Mouse (Mus musculus) hindbrain, embryonic 16.5 days (tissue): ENCODE measurements around the gene Tet3. TPM values are rescaled to one million over a fixed set of nuclear protein-coding genes. Genes with fewer than 3 reads are reported as not detected.

Source experiments
- ATAC-seq: fragments of 200-750 bp; cut with Nextera tagmentation; 2 replicates; pipeline ENCODE4 v1.8.0; 2017; ENCODE audit warnings: moderate TSS enrichment, moderate library complexity
- H3K27ac ChIP-seq: fragments of 300-500 bp; sonication (generic); 2 replicates; pipeline ENCODE4 v1.5.1; 2014; ENCODE audit warnings: low read depth, mild to moderate bottlenecking, control low read depth, low read length, moderate library complexity
- H3K27me3 ChIP-seq: fragments of 300-500 bp; sonication (generic); replicated peaks from 2 replicates; pipeline ENCODE4 v1.6.1; 2014; ENCODE audit warnings: low read length; ENCODE audit not compliant: control insufficient read depth, insufficient read depth
- H3K36me3 ChIP-seq: fragments of 300-500 bp; sonication (generic); 2 replicates; pipeline ENCODE4 v1.6.1; 2014; ENCODE audit warnings: mild to moderate bottlenecking, low read length, moderate library complexity, mixed read lengths; ENCODE audit not compliant: control insufficient read depth, insufficient read depth
- H3K4me1 ChIP-seq: fragments of 300-500 bp; sonication (generic); 2 replicates; pipeline ENCODE4 v1.6.1; 2014; ENCODE audit warnings: low read depth, low read length; ENCODE audit not compliant: control insufficient read depth, insufficient read depth
- H3K4me2 ChIP-seq: fragments of 300-500 bp; sonication (generic); 2 replicates; pipeline ENCODE4 v1.6.1; 2014; ENCODE audit warnings: mild to moderate bottlenecking, low read length, control low read depth, moderate library complexity
- H3K4me3 ChIP-seq: fragments of 300-500 bp; sonication (generic); 2 replicates; pipeline ENCODE4 v1.5.1; 2014; ENCODE audit warnings: mild to moderate bottlenecking, low read length, control low read depth, moderate library complexity
- H3K9ac ChIP-seq: fragments of 300-500 bp; sonication (generic); 2 replicates; pipeline ENCODE4 v1.6.1; 2014; ENCODE audit warnings: low read depth, mild to moderate bottlenecking, control low read depth, low read length, moderate library complexity
- H3K9me3 ChIP-seq: fragments of 300-500 bp; sonication (generic); 2 replicates; pipeline ENCODE4 v1.6.1; 2014; ENCODE audit warnings: mild to moderate bottlenecking, low read length, moderate library complexity; ENCODE audit not compliant: control insufficient read depth
- WGBS: fragments of 180-500 bp; shearing (Covaris S2); extraction: QIAGEN DNeasy Blood & Tissue Kit; methylation state at CpG from one replicate; pipeline ENCODE4 v1.1.7; 2014; 5-methylcytosine and 5-hydroxymethylcytosine counted together
- microRNA-seq: library from miRNA; unstranded; fragments of <30 nt; microRNA quantifications from one replicate; pipeline ENCODE4, GENCODE M21; 2017
- polyA plus RNA-seq: library from polyadenylated mRNA; unstranded; fragments of >200 nt; fragmentation: Nextera tagmentation; extraction: Ambion mirVana; gene quantifications from 2 replicates; pipeline ENCODE4 v1.2.1, GENCODE M21; 2015

The Tet3 gene
- polyA plus RNA-seq, 1 experiment from 2014 or later, result 51.4 TPM

- Histone ChIP-seq H3K27ac (no peak overlapping the region), H3K36me3 (no peaks in the 10 kb centered on the region), H3K4me1 (peaks cover 6% of the 10 kb centered on the region), H3K27me3 (no peaks in the 10 kb centered on the region), H3K4me2 (no peak overlapping the region), H3K9ac (no peak overlapping the region), H3K4me3 (no peak overlapping the region), H3K9me3 (no peaks in the 10 kb centered on the region)
- no peak for ATAC-seq
- WGBS, result 50% methylated on average over 1 of the region's 1 CpGs
Measured at GRCm38 (mm10) chr6:83321927-83322326, 137.0 kb downstream of the Tet3 start.

- Histone ChIP-seq H3K27ac (peak overlapping the region; percentile 79), H3K4me3 (peak overlapping the region; percentile 99), H3K4me1 (peaks cover 14% of the 10 kb centered on the region), H3K36me3 (no peaks in the 10 kb centered on the region), H3K9me3 (no peaks in the 10 kb centered on the region), H3K27me3 (no peaks in the 10 kb centered on the region), H3K9ac (peak overlapping the region; percentile 91), H3K4me2 (peak overlapping the region; percentile 89)
- under 1% methylated on average over 52 of the region's 52 CpGs for WGBS
- peak; percentile 99 for ATAC-seq
Measured at GRCm38 (mm10) chr6:83317108-83317741, 141.7 kb downstream of the Tet3 start.

- H3K9ac ChIP-seq, result no peak overlapping the region
- 7% methylated on average over 10 of the region's 10 CpGs for WGBS
- peak overlapping the region; percentile 99 for H3K4me3 ChIP-seq
- peaks cover 9% of the 10 kb centered on the region; the same call in 1 of the 2 replicates for H3K36me3 ChIP-seq
- no peaks in the 10 kb centered on the region for H3K9me3 ChIP-seq
- no peak for ATAC-seq
- no peak overlapping the region for H3K27ac ChIP-seq
- H3K4me1 ChIP-seq, result peaks cover 14% of the 10 kb centered on the region
- H3K4me2 ChIP-seq, result peak overlapping the region; percentile 89
- H3K27me3 ChIP-seq, result no peaks in the 10 kb centered on the region
Measured at GRCm38 (mm10) chr6:83316022-83316421, 142.9 kb downstream of the Tet3 start.

- Histone ChIP-seq H3K4me2 (no peak overlapping the region), H3K9me3 (no peaks in the 10 kb centered on the region), H3K4me1 (peaks cover 14% of the 10 kb centered on the region), H3K27me3 (no peaks in the 10 kb centered on the region), H3K27ac (no peak overlapping the region), H3K9ac (no peak overlapping the region), H3K4me3 (no peak overlapping the region), H3K36me3 (peaks cover 11% of the 10 kb centered on the region)
- ATAC-seq, result no peak
Measured at GRCm38 (mm10) chr6:83315293-83315692, 143.6 kb downstream of the Tet3 start.

GRCm38 (mm10) chr6:83312514-83312913 lies 146.4 kb downstream of the Tet3 start:
- no peak for ATAC-seq
- H3K9me3 ChIP-seq, result no peaks in the 10 kb centered on the region
- H3K27ac ChIP-seq, result no peak overlapping the region
- H3K4me2 ChIP-seq, result no peak overlapping the region
- peaks cover 14% of the 10 kb centered on the region for H3K36me3 ChIP-seq
- peaks cover 14% of the 10 kb centered on the region for H3K4me1 ChIP-seq
- H3K4me3 ChIP-seq, result no peak overlapping the region
- H3K9ac ChIP-seq, result no peak overlapping the region
- no peaks in the 10 kb centered on the region for H3K27me3 ChIP-seq
- 91% methylated on average over 8 of the region's 8 CpGs for WGBS

Small RNA genes lying within 50 kb of the gene (microRNA-seq; reads per million reads assigned to microRNA genes)
- not detected for gene Mir6374

Other genes with a start within 250 kb of the Tet3 start
- gene Slc4a5, start 239.3 kb downstream of the Tet3 start, polyA plus RNA-seq, result 2.5 and 2.8 TPM in 2 replicates
- gene Mthfd2, start 133.2 kb downstream of the Tet3 start, polyA plus RNA-seq, result 33.4 and 34.3 TPM in 2 replicates
- gene Mob1a, start 133.1 kb downstream of the Tet3 start, polyA plus RNA-seq, result 19.4 and 23.9 TPM in 2 replicates
- gene Bola3, start 109.9 kb downstream of the Tet3 start, polyA plus RNA-seq, result 55.8 and 64.3 TPM in 2 replicates
- 68.0 and 69.6 TPM in 2 replicates for gene Dguok, start 47.9 kb upstream of the Tet3 start, polyA plus RNA-seq
- 3.4 and 3.5 TPM in 2 replicates for gene Actg2, start 77.2 kb upstream of the Tet3 start, polyA plus RNA-seq
- gene Stambp, start 113.6 kb upstream of the Tet3 start, polyA plus RNA-seq, result 61.3 and 62.8 TPM in 2 replicates
- not detected in 2 replicates for gene Clec4f, start 197.1 kb upstream of the Tet3 start, polyA plus RNA-seq
- not detected in 2 replicates for gene Cd207, start 218.8 kb upstream of the Tet3 start, polyA plus RNA-seq